Mouse (Mus musculus) cerebellum, postnatal 25 days (tissue): Measurements from ENCODE around the gene F830045P16Rik.
"Not testable (repeated sequence)": the region's sequence is repeated elsewhere in the genome, so short reads cannot be mapped to it uniquely, and the experiment has no call there.

Experiments used
- DNase-seq, 2 experiments: peaks; one replicate each; pipeline ENCODE4 v3.0.0; 2021; ENCODE audit warnings: mixed read lengths in 2 of 2

F830045P16Rik gene

DNA sequence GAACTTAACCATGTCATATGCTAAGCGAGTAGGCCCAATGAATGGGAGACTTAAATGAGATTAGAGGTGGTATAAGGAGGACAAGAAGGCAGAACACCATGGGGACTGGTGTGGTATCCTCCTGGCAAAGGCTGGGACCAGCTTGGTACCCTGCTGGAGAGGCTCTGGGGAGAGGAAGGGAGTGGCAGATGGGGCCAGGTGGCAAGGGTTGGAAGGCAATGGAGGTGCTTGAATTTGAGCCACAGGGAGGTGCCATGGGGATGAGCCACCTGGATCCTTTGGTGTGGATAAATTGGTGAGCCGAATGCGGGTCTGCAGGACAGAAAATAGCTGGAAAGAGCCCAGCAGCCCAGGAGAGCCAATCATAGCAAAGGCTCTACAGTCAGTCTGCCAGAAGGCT lies 8.5 kb upstream of the F830045P16Rik start:
- DNase-seq, result peak; percentile 96 to 97

DNA sequence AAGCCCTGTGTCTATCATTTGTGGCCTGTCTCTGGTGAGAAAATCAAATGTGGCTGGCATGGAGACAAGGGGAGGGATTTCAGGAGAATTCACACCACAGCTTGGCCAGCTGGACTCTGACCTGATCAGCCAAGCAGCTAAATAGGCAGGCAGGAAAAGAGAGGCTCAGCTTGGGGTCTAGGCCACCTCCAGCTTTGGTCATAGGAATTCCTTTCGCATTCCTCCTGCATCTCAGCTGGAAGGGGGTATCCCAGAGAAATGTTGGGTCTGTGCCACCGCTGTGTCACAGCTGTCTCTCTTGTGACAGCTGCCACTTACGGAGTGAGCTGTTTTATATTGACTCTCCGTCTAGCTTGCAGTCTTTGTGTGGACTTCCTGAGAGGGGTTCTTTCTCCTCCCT lies 8.0 kb upstream of the F830045P16Rik start:
- DNase-seq, result peak; percentile 87 to 93

DNA sequence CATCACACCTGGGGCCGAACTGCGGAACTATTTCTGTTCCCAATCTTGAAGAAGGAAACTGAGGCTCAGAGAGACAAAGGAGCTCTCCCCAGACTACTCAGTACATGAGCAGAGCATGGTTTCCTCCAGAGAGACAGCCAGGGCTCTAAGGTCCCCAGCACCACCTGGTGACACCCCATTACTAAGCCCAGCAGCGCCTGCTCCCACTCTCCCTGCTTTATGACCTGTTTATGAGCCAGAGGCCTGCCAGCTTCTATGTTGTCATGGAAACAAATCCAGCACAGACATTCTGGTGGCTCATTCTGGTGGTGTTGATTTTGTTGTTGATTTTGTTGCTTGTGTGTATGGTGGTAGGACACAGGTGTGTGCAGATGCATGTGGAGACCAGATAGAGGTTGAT lies 3.6 kb upstream of the F830045P16Rik start:
- DNase-seq, result no peak

DNA sequence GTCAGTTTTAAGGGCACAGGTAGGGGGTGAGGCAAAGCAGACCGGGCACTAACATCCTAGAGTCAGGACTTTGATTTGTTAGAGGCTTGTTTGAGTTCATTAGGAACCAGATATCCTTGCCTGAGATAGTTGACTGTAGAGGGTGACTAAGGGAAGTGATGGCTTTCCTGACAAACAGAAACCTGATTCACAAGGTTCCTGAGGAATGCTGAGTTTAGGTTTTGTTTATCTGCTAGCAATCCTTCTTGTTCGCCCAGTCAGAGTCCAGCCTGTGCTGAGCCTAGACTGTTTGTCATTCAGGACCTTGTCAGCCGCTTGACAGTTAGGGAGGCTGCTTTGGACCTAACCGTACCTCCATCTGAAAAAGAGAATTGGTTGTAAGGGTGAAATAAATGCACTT lies 2.8 kb upstream of the F830045P16Rik start:
- DNase-seq, result no peak

DNA sequence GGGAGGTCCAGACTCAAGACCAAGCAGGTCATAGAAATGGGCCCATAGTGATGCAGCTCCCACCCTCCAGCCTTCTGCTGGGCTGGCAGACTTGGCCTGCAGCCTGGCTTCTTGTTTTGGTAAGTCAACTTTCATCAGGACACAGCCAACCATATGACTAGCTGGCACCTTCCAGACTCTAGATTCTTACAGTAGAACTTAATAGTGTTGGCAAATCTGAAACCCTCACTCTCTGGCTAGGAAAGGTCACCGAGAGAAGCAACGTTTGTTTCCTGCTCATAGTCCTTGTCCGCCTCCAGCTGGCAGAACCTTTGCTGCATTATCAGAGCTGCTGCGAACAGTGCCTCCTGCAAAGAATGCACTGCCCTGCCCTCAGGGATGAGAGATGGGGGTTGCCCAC lies 1.5 kb upstream of the F830045P16Rik start:
- DNase-seq, result peak in 1 of 2 experiments; percentile 60

DNA sequence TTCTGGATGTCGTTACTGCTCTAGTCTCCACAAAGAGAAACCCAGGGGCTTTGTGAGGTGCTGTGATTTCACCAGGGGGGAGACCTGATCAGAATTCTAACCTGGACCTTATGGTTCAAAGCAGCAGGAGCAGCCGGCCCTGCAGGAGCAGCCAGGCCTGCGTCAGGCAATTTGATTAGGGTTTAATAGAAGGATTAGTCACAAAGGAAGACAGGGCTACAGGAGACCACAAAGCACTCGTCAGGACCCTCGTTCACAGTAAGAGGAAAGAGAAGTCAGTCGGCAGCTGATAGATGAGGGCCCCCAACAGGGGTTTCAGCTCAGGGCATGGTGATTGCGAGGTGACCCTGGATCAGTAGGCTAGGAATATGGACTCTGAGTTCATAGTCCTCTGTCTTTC lies 958 bp upstream of the F830045P16Rik start:
- no peak for DNase-seq

DNA sequence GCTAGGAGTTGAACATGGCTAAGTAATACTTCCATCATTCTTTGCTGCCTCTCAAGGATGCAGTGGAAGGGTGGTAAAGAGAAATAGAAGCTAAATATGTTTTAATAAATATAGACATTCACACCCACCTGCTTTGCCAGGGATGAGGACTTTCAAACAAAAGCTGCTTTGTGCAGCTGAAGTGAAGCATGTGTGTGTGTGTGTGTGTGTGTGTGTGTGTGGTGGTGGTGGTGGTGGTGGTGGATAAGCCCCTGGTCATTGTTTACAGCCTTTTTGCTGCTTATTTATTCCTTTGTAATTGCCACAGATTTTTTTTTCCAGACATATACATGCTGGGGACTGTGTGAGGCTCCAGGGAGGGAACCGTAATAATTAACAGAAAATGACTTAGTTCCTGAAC lies 524 bp upstream of the F830045P16Rik start:
- no peak for DNase-seq

DNA sequence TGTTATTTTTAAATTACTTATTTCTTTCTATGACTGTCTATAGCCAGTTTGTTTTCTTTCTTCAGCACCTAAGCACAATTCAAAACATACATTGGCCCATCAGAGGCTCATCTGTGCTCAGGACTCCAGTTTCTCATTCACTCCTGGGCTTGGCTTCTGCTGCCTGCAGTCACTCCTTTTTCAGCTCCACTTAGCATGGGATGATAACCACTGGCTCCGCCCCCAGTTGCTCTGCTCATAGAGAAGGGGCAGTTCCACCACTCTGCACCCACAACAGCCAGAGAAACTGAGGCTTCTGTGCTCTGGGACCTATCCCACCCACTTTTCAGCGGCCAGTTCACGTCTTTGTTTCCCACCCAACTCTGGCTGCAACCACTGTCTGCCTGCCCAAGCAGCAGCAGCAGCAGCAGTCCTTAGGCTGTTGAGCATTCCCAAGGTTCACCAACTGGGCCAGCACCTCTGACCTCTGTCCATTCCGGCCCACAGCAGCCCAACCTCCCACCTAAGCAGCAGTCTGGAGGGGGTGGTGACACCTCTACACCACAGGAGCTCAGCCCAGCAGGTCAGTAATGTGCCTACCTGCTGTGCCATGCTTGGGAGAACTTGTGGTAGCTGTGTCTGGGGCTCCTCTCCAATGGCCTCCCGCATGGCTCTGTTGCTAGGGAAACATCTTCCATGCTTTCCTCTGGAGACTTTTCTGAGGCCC lies 1.4 kb downstream of the F830045P16Rik start:
- no peak for DNase-seq

DNA sequence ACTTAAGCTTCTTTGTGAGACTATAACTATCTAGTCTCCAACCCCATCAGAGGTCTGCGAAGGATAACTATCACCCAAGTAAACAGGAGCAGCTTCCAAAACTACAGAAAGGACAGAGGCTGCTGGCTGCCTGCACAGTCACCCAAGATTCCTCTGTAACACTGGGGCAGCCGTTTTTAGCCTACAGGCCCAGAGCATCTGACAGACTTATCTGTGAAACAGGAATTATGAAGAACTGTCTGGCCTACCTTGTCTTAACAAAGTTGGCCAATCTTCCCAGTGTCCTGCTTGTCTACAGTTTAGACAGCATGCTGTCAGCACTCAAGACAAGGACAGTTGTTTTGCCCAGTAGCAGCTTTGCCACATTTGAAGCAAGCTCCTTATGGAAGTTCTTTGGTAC lies 4.5 kb downstream of the F830045P16Rik start:
- peak in 1 of 2 experiments; percentile 11 for DNase-seq

DNA sequence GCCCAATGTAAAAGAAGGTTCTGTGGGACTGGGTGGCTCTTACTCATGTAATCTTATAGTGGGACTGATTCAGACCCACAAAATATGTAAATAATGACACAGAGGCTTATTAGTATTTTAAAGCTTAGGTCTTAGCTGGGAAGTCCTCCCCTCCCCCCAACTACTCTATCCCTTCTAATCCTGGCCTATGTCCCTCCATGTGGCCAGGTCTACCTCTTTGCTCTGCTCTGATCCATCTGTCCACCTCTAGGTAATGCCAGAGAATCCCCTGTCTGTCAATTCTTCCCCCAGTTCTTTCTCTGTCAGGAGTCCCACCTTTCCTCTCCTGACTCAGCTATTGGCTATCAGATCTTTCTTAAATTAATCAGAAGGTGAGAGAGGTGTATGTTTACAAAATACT lies 5.3 kb downstream of the F830045P16Rik start:
- peak; percentile 41 to 67 for DNase-seq

DNA sequence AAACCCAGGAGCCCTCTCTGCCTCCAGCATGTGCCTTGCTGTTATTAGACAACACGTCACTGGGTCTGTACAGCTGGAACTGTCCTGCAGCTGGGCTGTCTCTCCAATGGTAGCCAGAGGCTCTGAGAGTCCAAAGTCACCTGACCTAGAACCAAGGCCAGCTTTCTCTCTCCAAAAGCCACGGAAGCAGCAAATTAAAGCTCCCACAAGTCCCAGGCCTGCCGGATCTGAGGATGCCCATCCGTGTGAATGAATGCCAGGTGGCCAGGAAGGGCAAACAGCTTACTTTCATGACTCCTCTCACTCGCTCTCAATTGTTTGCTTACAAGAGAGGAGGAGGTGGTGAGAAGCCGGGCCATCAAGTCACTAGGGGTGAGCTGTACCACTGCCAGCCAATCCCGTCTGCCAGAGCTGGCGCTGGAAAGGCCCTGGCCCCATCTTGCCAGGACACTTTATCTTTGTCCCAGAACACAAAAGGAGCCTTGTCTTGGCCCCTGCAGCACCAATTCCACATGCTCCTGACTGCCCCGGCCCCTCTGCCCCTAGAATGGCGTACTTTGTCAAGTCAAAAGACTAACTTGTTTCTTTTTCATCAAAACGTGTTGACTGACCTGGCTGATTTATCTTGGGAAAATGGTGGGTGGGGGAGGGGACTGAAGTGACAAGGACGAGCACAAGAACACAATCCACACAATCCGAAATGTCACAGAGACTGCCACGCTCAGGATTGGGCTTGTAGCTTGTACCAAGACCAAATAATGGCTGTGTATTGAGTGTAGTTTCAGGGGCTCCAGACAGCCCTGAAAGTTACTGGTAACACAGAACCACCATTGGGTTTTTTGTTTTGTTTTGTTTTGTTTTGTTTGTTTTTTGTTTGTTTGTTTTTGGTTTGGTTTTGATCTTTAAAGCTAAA lies 6.8 kb downstream of the F830045P16Rik start:
- peak; percentile 92 to 94 for DNase-seq

DNA sequence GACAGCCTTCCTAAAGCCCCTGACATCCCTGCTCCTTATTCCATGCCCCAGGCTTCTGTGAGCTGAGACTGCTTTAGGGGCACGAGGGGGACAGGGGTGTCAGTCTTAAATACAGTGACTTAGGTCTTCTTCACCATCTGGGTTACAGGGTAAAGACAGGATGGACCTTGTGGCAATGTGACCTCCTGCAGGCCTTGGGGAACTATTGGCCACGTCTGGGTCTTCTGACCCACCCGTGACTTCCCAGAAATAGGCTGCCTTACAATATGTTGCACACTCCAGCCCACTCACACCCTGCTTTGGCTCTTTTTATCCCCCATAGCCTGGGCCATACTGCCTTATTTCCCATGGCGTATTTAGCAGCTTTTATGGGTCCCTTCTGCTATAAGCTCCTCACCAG lies 8.5 kb downstream of the F830045P16Rik start:
- DNase-seq, result no peak

DNA sequence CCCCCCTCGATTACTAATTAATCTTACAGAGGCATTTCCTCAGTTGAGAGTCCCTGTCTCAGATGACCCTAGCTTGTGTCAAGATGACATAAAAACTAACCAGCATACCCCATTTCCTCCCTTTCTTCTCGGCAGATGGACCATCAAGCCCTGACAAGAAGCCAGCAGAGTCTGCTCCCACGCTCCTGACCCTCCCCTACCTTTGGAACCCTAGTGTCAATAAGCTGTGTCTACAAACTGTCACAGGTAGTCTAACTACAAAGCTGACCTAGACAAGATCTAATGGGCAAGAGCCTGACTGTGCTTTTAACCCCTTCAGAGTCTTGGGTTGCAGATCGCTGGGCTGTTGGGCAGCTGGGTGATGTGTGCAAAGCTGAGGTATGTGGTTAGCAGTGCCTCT lies 10.1 kb downstream of the F830045P16Rik start:
- DNase-seq, result no peak

DNA sequence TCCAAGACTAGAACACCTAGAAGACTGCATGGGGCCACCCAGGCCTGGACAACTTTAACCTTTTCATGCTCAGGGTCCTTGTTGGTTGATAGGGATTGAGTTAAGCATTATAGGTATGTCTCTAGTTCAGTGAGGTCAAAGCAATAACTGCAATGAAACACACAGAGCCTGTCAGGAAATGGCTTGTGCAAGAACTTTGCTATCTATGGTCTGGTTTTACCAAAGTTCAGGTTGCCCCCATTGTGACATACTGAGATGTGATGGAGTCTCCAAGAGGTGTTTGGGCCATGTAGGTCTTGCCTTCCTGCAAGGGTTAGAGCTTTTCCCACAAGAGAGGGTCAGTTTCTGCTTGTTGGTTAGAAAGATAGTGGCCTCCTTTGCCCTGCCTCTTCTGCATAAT lies 10.8 kb downstream of the F830045P16Rik start:
- DNase-seq, result no peak

DNA sequence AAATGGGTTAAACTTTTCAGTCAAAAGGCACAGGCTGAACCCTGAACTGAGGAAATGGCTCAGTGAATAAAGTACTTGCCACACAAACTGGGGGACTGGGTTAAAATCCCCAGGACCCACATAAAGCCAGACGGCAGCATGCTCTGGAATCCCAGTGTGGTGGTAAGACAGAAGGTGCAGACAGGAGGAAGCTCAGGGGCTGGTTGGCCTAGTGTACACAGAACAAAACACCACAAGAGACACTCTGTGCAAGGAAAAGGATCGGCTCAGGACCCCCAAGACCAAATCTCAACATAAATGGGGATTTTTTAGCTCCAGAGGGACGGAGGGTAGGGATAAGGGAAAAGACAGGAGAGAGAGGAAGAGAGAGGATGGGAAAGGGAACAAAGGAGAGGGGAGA lies 17.9 kb downstream of the F830045P16Rik start:
- DNase-seq, result no peak

DNA sequence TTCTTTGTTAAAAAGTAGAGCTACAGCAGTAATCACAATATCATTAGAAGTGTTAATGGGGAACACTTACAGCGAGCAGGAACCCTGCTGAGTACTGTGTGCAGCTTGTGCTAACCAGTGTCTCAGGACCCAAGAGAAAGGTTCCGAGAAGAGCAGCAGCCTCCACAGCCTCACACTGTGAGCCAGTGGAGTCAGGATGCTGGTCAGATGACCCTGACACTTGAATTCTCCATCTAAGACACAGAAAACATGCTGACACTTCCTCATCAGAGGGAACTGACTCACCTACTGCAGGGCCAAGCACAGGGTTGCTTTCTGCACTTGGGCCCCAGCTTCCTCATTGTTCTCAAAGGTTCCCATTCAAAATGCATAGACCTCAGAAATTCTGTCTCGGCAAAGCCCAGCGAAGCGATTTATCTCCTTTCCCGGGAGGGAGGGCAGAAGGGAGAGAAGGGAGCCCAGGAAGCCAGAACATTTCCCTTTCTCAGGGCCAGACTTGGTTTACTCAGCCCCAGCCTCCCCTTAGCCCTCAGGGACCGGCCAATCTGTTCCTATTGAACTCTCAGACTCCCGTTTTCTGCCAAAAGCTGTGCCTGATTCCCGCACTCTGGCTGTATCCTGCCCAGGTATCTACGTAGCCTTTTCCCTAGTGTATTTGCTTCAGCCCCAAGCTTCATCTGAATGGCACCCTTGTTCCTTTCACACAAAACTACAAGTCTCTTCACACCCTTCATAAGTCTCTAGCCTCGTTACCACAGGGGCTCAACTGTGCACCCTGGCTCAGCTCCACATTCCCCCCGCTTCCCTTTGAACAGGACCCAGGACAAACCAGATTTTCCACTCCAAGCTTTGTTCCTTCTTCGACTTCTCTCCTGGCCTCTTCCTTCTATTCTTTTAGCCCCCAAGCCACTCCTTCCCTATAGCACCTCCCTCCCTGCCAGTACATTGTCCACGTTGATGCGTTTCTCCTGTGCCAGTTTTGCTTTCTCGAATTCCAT lies 21.2 kb downstream of the F830045P16Rik start:
- peak; percentile 31 to 40 for DNase-seq

DNA sequence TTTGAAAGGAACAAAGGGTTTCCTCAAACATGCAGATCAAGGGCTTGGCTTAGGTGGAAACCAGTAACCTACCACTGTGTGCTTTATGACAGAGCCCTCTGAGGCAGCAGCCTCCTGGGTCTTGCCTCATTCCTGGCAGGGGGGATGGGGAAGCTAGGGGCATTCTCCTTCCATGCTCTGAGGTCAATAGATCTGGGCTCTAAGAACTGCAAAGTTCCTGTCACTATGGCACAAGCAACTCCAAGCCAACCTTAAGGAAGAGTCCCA lies 22.1 kb downstream of the F830045P16Rik start:
- no peak for DNase-seq

DNA sequence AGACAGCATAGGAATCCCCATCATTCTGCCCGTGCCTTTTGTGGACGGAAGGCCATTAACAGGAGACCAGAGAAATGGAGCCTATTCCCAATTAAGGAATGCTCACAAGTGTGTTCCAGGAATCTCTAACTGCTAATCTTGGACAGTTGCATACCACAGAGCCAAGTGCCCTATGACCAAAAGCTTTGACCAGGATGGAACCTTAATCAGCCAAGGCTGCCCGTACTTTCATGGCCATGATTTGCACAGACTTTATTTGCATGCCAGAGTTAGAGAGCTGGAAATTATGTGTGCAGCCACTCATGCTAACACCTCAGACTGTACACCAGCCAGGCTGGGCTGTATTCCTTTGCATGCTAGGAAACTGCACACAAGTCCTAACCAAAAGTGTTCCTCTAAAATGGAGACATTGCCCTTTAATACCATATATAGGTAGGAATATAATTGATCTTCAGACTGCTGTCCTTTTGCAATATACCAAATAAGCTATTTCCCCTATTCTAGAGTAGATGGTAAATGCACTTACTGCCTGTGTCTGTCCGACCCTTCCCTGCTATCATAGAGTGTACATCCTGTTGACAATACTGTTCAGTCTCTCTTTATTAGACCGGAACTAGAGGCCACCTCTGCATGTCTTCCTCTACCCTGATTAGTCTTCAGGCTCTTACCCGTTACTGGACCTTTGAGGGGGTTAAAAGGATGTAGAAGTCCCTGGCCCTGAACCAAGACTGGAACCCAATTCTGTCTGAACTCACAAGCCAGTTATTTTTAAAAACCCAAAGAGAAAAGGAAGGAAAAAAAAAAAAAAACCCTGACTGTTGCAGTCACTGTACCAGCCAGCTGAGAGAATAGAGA lies 22.6 kb downstream of the F830045P16Rik start:
- DNase-seq, result no peak

DNA sequence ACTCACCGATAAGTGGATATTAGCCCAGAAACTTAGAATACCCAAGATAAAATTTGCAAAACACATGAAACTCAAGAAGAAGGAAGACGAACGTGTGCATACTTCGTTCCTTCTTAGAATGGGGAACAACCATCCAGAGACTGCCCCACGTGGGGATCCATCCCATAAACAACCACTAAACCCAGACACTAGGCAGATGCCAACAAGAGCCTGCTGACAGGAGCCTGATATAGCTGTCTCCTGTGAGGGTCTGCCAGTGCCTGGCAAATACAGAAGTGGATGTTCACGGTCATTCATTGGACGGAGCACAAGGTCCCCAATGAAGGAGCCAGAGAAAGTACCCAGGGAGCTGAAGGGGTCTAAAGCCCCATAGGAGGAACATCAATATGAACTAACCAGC lies 24.3 kb downstream of the F830045P16Rik start:
- DNase-seq, result not testable (repeated sequence)

DNA sequence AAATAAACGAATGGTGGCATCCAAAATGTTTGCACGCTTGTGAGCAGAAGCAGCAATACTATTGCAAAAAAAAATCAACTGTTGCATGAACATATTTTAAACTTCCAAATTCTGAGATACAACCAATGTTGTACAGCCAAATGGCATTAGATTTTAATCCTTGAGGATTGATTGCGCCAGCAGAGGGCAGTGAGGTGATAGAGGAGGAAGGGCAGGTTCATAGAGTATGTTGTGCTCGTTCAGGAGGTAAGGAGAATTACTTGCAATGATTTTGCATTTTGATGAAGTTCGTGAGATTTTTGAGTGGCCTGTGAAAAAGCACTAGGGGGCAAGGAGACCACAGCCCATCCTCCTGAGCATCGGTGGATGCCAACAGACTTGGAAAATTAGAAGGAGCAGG lies 33.8 kb downstream of the F830045P16Rik start:
- peak; percentile 79 to 90 for DNase-seq

DNA sequence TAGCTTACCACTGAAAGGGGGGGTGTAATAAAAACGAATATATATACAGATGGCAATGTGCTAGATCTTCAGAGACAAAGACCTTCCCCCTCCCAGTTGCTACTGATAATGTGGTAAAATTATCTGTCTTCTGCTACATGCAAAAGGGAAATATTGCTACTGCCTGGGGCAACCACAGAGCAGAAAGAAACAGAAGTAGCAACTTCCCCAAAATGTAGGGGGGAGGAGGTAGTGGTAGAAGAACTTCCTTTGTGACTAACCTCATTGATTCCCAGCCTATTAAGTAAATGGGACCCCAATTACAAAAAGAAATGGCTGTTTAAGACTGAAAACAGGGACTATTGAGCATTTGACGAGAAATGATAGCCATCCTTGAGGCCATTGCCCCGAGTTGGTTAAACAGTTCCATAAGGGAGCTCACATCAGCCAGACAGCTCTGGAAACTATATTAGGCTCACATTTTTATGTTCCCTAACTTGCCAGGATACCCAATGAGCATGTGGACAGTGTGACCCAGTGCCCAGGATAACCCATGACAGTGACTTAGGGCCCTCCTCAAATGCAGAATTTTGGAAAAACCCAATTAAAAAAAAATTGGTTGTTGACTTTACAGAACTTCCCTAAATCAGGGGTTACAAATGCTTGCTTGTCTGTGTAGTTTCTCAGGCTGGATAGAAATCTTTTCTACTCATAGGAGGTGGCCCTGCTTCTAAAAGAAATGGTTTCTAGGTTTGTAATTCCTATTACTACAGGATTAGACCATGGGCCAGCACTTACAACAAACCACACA lies 46.7 kb downstream of the F830045P16Rik start:
- no peak for DNase-seq
